Mouse (Mus musculus): ENCODE results near the gene Peli2. TPM values are rescaled to one million over a fixed set of nuclear protein-coding genes. Genes with fewer than 3 reads are reported as not detected.

Gene Peli2
- total and polyA plus RNA-seq, 3 experiments: not detected

DNA sequence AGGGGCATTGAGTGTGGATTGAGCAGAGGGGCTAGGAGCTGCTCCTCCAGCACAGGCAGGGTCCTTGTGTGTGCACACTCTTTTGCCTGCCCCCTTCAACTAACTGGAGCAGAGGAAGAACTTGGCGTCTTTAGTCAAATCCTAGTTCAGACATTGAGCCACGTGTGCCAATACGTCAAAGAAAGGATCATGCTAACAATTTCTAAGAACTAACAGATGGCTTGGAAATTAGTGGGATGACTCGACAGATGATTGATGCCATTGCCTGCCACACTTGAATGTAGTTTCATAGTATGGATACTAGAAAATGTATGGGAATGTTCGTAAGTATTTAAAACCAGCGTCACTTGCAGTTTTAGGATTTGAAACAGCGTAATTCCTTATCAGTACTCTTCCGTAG lies 54.5 kb downstream of the Peli2 start:
- no peaks in the 10 kb centered on the region for H3K36me3 ChIP-seq (replicated peaks in 1 of 2; ENCODE audit: control insufficient read depth in 1 of 2, insufficient read depth in 1 of 2, low read length in 1 of 2)
- peaks cover 3 to 17% of the 10 kb centered on the region in 2 experiments; a peak in 3 of 4 replicates for H3K4me1 ChIP-seq (ENCODE audit: control insufficient read depth in 1 of 2, insufficient read depth in 2 of 2)
- no peak overlapping the region for H3K27ac ChIP-seq (ENCODE audit: insufficient read depth, low read depth)
- in situ Hi-C loops (cut with MboI; ENCODE audit: low pct_ligation_motif_present, low pct_unique_long_range_greater_than_20kb, low sequenced_read_pairs): no loop called here
- no peaks in the 10 kb centered on the region for H3K9me3 ChIP-seq (replicated peaks; ENCODE audit: low read length)
- H3K4me2 ChIP-seq (ENCODE audit: insufficient read depth, low read depth, poor library complexity, severe bottlenecking): no peak overlapping the region
- H3K27me3 ChIP-seq (replicated peaks): no peaks in the 10 kb centered on the region
- TF ChIP-seq MXI1 (IDR thresholded peaks at IDR 0.05; ENCODE audit: low read depth, low read length) (no peak), MYC (IDR thresholded peaks at IDR 0.05; ENCODE audit: low read depth, low read length) (no peak), UBTF (IDR thresholded peaks at IDR 0.05; ENCODE audit: low read depth, low read length) (no peak), PAX5 (IDR thresholded peaks at IDR 0.05; ENCODE audit: low read length) (no peak), MAX (IDR thresholded peaks at IDR 0.05; ENCODE audit: low read length) (no peak), GABPA (IDR thresholded peaks at IDR 0.05; ENCODE audit: insufficient replicate concordance, low read depth, low read length) (no peak), ZMIZ1 (IDR thresholded peaks at IDR 0.05; ENCODE audit: low read depth, low read length) (no peak), MAZ (IDR thresholded peaks at IDR 0.05; ENCODE audit: low read depth, low read length) (no peak), MAFK (IDR thresholded peaks at IDR 0.05; ENCODE audit: insufficient replicate concordance, low read length) (no peak), IRF4 (IDR thresholded peaks at IDR 0.05; ENCODE audit: low read depth, low read length) (no peak), EP300 (IDR thresholded peaks at IDR 0.05; ENCODE audit: low read length) (no peak), JUND (conservative IDR thresholded peaks at IDR 0.05; ENCODE audit: low read depth, low read length) (no peak), E2F4 (IDR thresholded peaks at IDR 0.05; ENCODE audit: insufficient replicate concordance, low read depth, low read length) (no peak)
- H3K9ac ChIP-seq (ENCODE audit: insufficient read depth, low read depth): no peak overlapping the region
- H3K79me2 ChIP-seq (replicated peaks; ENCODE audit: control insufficient read depth, extremely low read depth, insufficient read depth, poor library complexity, severe bottlenecking): no peaks in the 10 kb centered on the region
- H3K4me3 ChIP-seq (replicated peaks in 1 of 3; ENCODE audit: low read depth in 2 of 3, low read length in 2 of 3, poor library complexity in 1 of 3): no peak overlapping the region
- dilution Hi-C loops (cut with MboI; ENCODE audit: extremely low pct_ligation_motif_present, extremely low pct_unique_long_range_greater_than_20kb, low sequenced_read_pairs): no loop called here
- no peak for DNase-seq (ENCODE audit: extremely low read depth)

DNA sequence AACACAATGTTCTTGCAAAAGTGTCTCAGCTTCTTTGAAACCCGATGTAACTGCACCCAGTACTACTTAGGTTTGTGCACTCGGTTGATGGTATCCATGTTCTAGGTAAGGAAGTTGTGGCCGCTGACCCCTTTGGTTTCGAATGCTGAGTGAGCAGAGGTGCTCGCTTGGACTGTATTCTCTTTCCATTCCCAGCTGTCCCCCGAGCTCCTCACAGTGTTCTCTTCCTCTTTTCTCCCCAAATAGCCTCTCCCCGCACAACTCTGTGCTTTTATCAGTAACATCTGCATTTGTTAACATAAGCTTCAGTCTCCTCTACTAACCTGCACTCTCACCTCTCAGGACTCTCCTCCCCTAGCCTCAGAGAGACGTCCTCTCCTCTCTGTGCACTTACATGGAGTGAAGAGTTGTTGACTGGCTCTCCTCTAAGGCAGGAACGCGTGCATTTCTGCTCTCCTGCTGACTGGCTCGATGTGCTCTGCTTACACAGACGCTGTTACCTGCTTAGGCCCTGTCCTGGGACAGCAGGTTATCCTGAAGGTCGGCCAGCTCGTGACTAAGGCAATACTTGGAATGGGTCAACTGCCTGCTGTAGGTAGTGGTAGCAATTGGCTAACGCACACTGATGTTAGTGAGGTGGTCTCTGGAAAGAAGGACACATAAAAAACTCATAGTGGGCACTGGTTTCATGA lies 57.8 kb downstream of the Peli2 start:
- dilution Hi-C loops (cut with MboI; ENCODE audit: extremely low pct_ligation_motif_present, extremely low pct_unique_long_range_greater_than_20kb, low sequenced_read_pairs): no loop called here

More for the DNA sequence above, 57.8 kb downstream of the Peli2 start:
- no peaks in the 10 kb centered on the region for H3K36me3 ChIP-seq (replicated peaks in 1 of 2; ENCODE audit: control insufficient read depth in 1 of 2, insufficient read depth in 1 of 2, low read length in 1 of 2)
- no peak for TF ChIP-seq IRF4 (IDR thresholded peaks at IDR 0.05; ENCODE audit: low read depth, low read length)
- peaks cover 3 to 17% of the 10 kb centered on the region in 2 experiments; a peak in 3 of 4 replicates for H3K4me1 ChIP-seq (ENCODE audit: control insufficient read depth in 1 of 2, insufficient read depth in 2 of 2)
- peaks cover 7% of the 10 kb centered on the region for H3K9me3 ChIP-seq (replicated peaks; ENCODE audit: low read length)
- H3K9ac ChIP-seq (ENCODE audit: insufficient read depth, low read depth): no peak overlapping the region
- no peak overlapping the region for H3K4me2 ChIP-seq (ENCODE audit: insufficient read depth, low read depth, poor library complexity, severe bottlenecking)
- in situ Hi-C loops (cut with MboI; ENCODE audit: low pct_ligation_motif_present, low pct_unique_long_range_greater_than_20kb, low sequenced_read_pairs): no loop called here
- no peaks in the 10 kb centered on the region for H3K79me2 ChIP-seq (replicated peaks; ENCODE audit: control insufficient read depth, extremely low read depth, insufficient read depth, poor library complexity, severe bottlenecking)
- no peak overlapping the region for H3K27ac ChIP-seq (ENCODE audit: insufficient read depth, low read depth)
- H3K4me3 ChIP-seq (replicated peaks in 1 of 3; ENCODE audit: low read depth in 2 of 3, low read length in 2 of 3, poor library complexity in 1 of 3): no peak overlapping the region
- DNase-seq (ENCODE audit: extremely low read depth): no peak
- H3K27me3 ChIP-seq (replicated peaks): no peaks in the 10 kb centered on the region
